Mouse (Mus musculus) lung, postnatal 0 days (tissue): ENCODE results near the gene Smim23. TPM values are rescaled to one million over a fixed set of nuclear protein-coding genes. Genes with fewer than 3 reads are reported as not detected.

Experiments
- ATAC-seq: fragments of 200-750 bp; cut with Nextera tagmentation; 2 replicates; pipeline ENCODE4 v1.8.0; 2017; ENCODE audit warnings: moderate library complexity
- DNase-seq: peaks from one replicate; pipeline ENCODE4 v3.0.0-alpha.2; 2016; ENCODE audit warnings: low spot score
- H3K27ac ChIP-seq: fragments of 300-500 bp; sonication (generic); 2 replicates; pipeline ENCODE4 v1.5.1; 2014; ENCODE audit warnings: antibody characterized with exemption, mild to moderate bottlenecking, low read length, mixed read lengths
- H3K27me3 ChIP-seq: fragments of 300-500 bp; sonication (generic); replicated peaks from 2 replicates; pipeline ENCODE4 v1.6.1; 2014; ENCODE audit warnings: low read length, mixed read lengths; ENCODE audit not compliant: insufficient read depth
- H3K36me3 ChIP-seq: fragments of 300-500 bp; sonication (generic); 2 replicates; pipeline ENCODE4 v1.6.1; 2014; ENCODE audit warnings: low read length, mixed read lengths; ENCODE audit not compliant: insufficient read depth
- H3K4me1 ChIP-seq: fragments of 300-500 bp; sonication (generic); 2 replicates; pipeline ENCODE4 v1.6.1; 2014; ENCODE audit warnings: antibody characterized with exemption, low read depth, low read length, mixed read lengths; ENCODE audit not compliant: insufficient read depth
- H3K4me2 ChIP-seq: fragments of 300-500 bp; sonication (generic); replicated peaks from 2 replicates; pipeline ENCODE4 v1.6.1; 2014; ENCODE audit warnings: low read depth, mild to moderate bottlenecking, low read length, moderate library complexity, mixed read lengths
- H3K4me3 ChIP-seq: fragments of 300-500 bp; sonication (generic); 2 replicates; pipeline ENCODE4 v1.5.1; 2014; ENCODE audit warnings: low read depth, low read length
- H3K9ac ChIP-seq: fragments of 300-500 bp; sonication (generic); replicated peaks from 2 replicates; pipeline ENCODE4 v1.6.1; 2014; ENCODE audit warnings: low read depth, mild to moderate bottlenecking
- H3K9me3 ChIP-seq: fragments of 300-500 bp; sonication (generic); 2 replicates; pipeline ENCODE4 v1.6.1; 2016; ENCODE audit warnings: low read length, mixed read lengths
- CTCF ChIP-seq: IDR thresholded peaks from 2 replicates; pipeline ENCODE4 v1.5.1; 2016; ENCODE audit warnings: antibody characterized with exemption, mild to moderate bottlenecking
- EP300 ChIP-seq: IDR thresholded peaks from 2 replicates; pipeline ENCODE4 v1.6.1; 2016; ENCODE audit warnings: antibody characterized with exemption, mild to moderate bottlenecking, control low read depth
- WGBS: fragments of 180-500 bp; shearing (Covaris S2); extraction: QIAGEN DNeasy Blood & Tissue Kit; methylation state at CpG from one replicate; pipeline ENCODE4 v1.1.7; 2014; 5-methylcytosine and 5-hydroxymethylcytosine counted together
- polyA plus RNA-seq: library from polyadenylated mRNA; unstranded; fragments of >200 nt; fragmentation: Nextera tagmentation; extraction: Ambion mirVana; gene quantifications from 2 replicates; pipeline ENCODE4 v1.2.1, GENCODE M21; 2015

Gene Smim23
- polyA plus RNA-seq, result not detected in 2 replicates

DNA sequence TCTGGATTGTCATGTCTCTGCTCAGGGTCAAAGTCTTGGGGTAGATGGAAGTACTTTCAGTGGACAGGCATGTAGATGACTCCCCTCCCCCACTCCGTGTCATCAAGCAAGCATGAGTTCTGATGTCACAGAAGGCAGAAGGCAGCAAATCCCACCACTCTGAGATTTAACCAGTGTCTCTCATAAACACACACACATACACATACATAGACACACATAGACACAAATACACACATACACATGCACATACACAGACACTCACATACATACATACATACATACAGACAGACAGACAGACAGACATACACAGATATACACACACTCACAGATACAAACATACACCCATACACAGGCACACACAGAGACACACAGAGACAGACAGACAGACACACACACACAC, at the start of gene Smim23:
Gene Smim23, minus strand, starts transcription at position 101 of the 400 bp plus-strand sequence.
- Histone ChIP-seq H3K27me3 (no peaks in the 10 kb centered on the region), H3K27ac (no peak within 1 kb of the TSS), H3K4me2 (no peak within 1 kb of the TSS), H3K9ac (no peak within 1 kb of the TSS), H3K4me1 (no peaks in the 10 kb centered on the region), H3K9me3 (no peaks in the 10 kb centered on the region), H3K4me3 (no peak within 1 kb of the TSS), H3K36me3 (no peaks in the 10 kb centered on the region)
- TF ChIP-seq EP300, result no peak
- no peak for TF ChIP-seq CTCF
- 95% methylated on average over 1 of the region's 1 CpGs for WGBS
- no peak for DNase-seq
- ATAC-seq, result no peak

DNA sequence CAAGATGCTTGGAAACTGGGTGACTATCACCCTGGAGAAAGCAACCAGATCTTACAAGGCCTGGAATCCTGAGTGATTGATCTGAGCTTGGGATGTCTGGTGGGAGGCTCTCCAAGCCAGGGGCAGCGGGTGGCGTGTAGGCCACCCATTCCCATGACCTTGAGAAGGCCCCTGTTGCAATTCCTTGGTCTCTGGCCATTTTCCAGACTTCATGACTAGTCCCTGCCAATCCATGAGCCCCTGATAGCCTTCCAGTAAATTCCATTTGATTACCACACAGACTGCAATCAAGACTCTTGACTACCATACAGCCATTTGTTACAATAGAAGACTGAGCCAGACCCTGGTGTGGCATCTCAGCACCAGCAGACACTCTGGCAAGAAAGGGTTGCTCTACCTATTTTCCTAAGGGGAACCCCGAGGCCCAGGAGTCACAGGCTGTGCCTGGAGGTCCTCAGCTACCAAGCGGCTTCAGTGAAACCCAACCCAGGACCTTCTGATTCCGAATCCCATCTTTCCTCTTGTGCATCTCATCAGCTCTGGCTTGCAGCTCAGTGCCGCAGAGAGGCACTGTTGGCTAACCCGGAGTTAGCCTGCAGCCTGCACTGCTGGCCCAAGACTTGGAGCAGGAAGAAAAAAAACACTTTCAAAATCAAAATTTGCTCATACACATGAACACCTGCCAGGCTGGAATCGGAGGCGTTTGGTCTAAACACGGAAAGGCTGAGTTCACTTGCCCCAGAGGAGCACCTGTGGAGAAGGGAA, 44.4 kb upstream of the Smim23 start:
- Histone ChIP-seq H3K9ac (no peak overlapping the region), H3K27me3 (no peaks in the 10 kb centered on the region), H3K4me2 (no peak overlapping the region), H3K9me3 (no peaks in the 10 kb centered on the region), H3K36me3 (no peaks in the 10 kb centered on the region), H3K4me1 (no peaks in the 10 kb centered on the region), H3K4me3 (no peak overlapping the region), H3K27ac (no peak overlapping the region)
- peak; percentile 7 for DNase-seq
- ATAC-seq, result no peak; the same call in 1 of the 2 replicates
- WGBS, result 71% methylated on average over 10 of the region's 10 CpGs
- TF ChIP-seq EP300, result no peak
- TF ChIP-seq CTCF, result no peak

- no peaks in the 10 kb centered on the region for H3K9me3 ChIP-seq
- no peak overlapping the region for H3K4me3 ChIP-seq
- ATAC-seq, result no peak
- DNase-seq, result no peak
- WGBS, result 87% methylated on average over 5 of the region's 5 CpGs
- no peak overlapping the region for H3K9ac ChIP-seq
- TF ChIP-seq EP300 (no peak), CTCF (no peak)
- no peaks in the 10 kb centered on the region for H3K36me3 ChIP-seq
- no peak overlapping the region for H3K27ac ChIP-seq
- no peak overlapping the region for H3K4me2 ChIP-seq
- no peaks in the 10 kb centered on the region for H3K4me1 ChIP-seq
- H3K27me3 ChIP-seq, result no peaks in the 10 kb centered on the region
Measured at GRCm38 (mm10) chr11:32864615-32865014, 40.2 kb upstream of the Smim23 start.

GRCm38 (mm10) chr11:32857418-32857879, 33.0 kb upstream of the Smim23 start:
- ATAC-seq, result no peak
- 4% methylated on average over 8 of the region's 8 CpGs for WGBS
- H3K4me2 ChIP-seq, result no peak overlapping the region

DNA sequence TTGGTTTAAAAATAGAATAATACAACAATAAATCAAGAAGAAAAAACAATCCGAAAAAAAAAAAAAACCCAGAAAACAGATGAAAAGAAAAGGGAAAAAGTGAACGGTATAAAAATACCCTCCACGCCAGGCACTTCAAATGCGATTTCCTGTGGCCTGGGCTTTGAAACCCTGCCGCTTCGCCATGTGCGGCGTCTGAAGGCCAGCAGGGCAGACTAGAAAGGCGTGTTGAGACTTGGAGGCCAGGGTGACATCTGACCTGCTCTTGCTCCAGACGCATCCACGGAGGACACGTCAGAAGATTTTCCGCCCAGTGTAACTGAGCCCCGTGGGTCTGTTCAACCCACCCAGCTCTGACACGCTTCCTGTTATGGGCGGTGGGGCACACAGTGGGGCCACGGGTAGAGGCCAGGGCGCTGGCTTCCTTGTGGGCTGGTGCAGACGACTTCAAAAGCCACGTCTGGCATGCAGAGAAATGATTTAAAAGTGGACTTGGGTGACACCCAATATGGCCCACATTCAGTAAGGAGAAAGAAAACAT, 22.3 kb upstream of the Smim23 start:
- no peaks in the 10 kb centered on the region for H3K4me1 ChIP-seq
- TF ChIP-seq EP300 (no peak), CTCF (no peak)
- H3K4me2 ChIP-seq, result no peak overlapping the region
- DNase-seq, result no peak
- H3K27ac ChIP-seq, result no peak overlapping the region
- H3K9ac ChIP-seq, result no peak overlapping the region
- no peaks in the 10 kb centered on the region for H3K36me3 ChIP-seq
- H3K9me3 ChIP-seq, result no peaks in the 10 kb centered on the region
- peak; percentile 46 for ATAC-seq
- no peak overlapping the region for H3K4me3 ChIP-seq
- 46% methylated on average over 20 of the region's 20 CpGs for WGBS
- no peaks in the 10 kb centered on the region for H3K27me3 ChIP-seq

More at GRCm38 (mm10) chr11:32857418-32857879, 33.0 kb upstream of the Smim23 start:
- no peaks in the 10 kb centered on the region for H3K27me3 ChIP-seq
- H3K4me1 ChIP-seq, result peaks cover 6% of the 10 kb centered on the region; the same call in 1 of the 2 replicates
- H3K36me3 ChIP-seq, result no peaks in the 10 kb centered on the region
- H3K9ac ChIP-seq, result no peak overlapping the region
- no peaks in the 10 kb centered on the region for H3K9me3 ChIP-seq
- H3K27ac ChIP-seq, result no peak overlapping the region
- DNase-seq, result no peak
- no peak overlapping the region for H3K4me3 ChIP-seq
- TF ChIP-seq CTCF (no peak), EP300 (no peak)

DNA sequence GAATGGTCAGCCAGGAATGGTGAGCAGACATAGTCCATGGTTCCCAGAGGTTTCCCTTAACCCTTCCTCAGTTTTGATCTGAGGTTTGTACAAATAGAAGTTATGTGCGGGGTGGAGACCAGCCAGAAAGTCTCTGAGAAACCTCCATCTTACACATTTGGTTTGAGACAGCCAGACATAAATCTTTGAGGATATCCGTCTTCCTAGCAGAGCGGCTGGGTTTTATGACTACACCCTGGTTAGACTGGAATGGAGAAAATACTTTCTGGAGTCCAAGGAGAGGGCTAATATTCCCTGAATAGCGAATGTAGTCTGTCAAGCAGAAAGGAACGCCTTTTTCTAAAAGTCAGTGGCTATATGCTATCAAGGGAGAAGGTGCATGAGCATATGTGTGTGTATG, 16.8 kb upstream of the Smim23 start:
- no peaks in the 10 kb centered on the region for H3K36me3 ChIP-seq
- ATAC-seq (no peak), DNase-seq (no peak)
- H3K4me1 ChIP-seq, result no peaks in the 10 kb centered on the region
- H3K27me3 ChIP-seq, result no peaks in the 10 kb centered on the region
- no peak overlapping the region for H3K4me2 ChIP-seq
- H3K9me3 ChIP-seq, result no peaks in the 10 kb centered on the region
- H3K4me3 ChIP-seq, result no peak overlapping the region
- H3K27ac ChIP-seq, result no peak overlapping the region
- WGBS, result 83% methylated on average over 5 of the region's 5 CpGs
- TF ChIP-seq EP300 (no peak), CTCF (no peak)
- H3K9ac ChIP-seq, result no peak overlapping the region
